Mouse (Mus musculus) MEL (cell line): ENCODE data around the gene St6galnac4. TPM values are rescaled to one million over a fixed set of nuclear protein-coding genes. Genes with fewer than 3 reads are reported as not detected.

ENCODE experiments used
- DNase-seq: peaks from one replicate; pipeline ENCODE4 v3.0.0; 2011; ENCODE audit warnings: low read depth, low spot score
- H3K27ac ChIP-seq: 2 replicates; pipeline ENCODE4 v1.5.1; 2012; ENCODE audit warnings: low read depth, mild to moderate bottlenecking, control low read depth, low read length, moderate library complexity; ENCODE audit not compliant: control insufficient read depth
- H3K27me3 ChIP-seq, 2 experiments: fragments of 150-350 bp in 1 of 2; sonication (generic) in 1 of 2; 2 replicates each; pipeline ENCODE4 v1.6.1; 2012; ENCODE audit warnings: low read length in 2 of 2, mild to moderate bottlenecking in 2 of 2, improper control_type of control experiment in 1 of 2, moderate library complexity in 1 of 2; ENCODE audit not compliant: insufficient read depth in 2 of 2, control insufficient read depth in 1 of 2
- H3K36me3 ChIP-seq, 2 experiments: 2 replicates each; pipeline ENCODE4 v1.6.1; 2012 to 2014; ENCODE audit warnings: low read length in 2 of 2, improper control_type of control experiment in 1 of 2, inconsistent platforms in 1 of 2, mild to moderate bottlenecking in 1 of 2; ENCODE audit not compliant: insufficient read depth in 2 of 2, control insufficient read depth in 1 of 2
- H3K4me1 ChIP-seq, 2 experiments: fragments of 150-350 bp in 1 of 2; sonication (generic) in 1 of 2; 2 replicates each; pipeline ENCODE4 v1.6.1; 2012; ENCODE audit warnings: low read length in 2 of 2, improper control_type of control experiment in 1 of 2, mild to moderate bottlenecking in 1 of 2; ENCODE audit not compliant: insufficient read depth in 2 of 2, control insufficient read depth in 1 of 2
- H3K4me3 ChIP-seq, 2 experiments: fragments of 150-350 bp in 1 of 2; sonication (generic) in 1 of 2; 2 replicates each; pipeline ENCODE4 v1.5.1; 2012; ENCODE audit warnings: low read depth in 2 of 2, low read length in 2 of 2, mild to moderate bottlenecking in 2 of 2, moderate library complexity in 2 of 2, control low read depth in 1 of 2, improper control_type of control experiment in 1 of 2; ENCODE audit not compliant: control insufficient read depth in 1 of 2, insufficient read depth in 1 of 2
- H3K79me2 ChIP-seq: 2 replicates; pipeline ENCODE4 v1.6.1; 2012; ENCODE audit warnings: mild to moderate bottlenecking, low read length, moderate library complexity; ENCODE audit not compliant: control insufficient read depth, poor library complexity, insufficient read depth
- H3K9ac ChIP-seq: 2 replicates; pipeline ENCODE4 v1.6.1; 2012; ENCODE audit warnings: low read depth, mild to moderate bottlenecking, control low read depth, low read length, moderate library complexity; ENCODE audit not compliant: control insufficient read depth, poor library complexity, severe bottlenecking
- H3K9me3 ChIP-seq: fragments of 150-350 bp; sonication (generic); replicated peaks from 2 replicates; pipeline ENCODE4 v1.6.1; 2012; ENCODE audit warnings: mild to moderate bottlenecking, low read length, improper control_type of control experiment, moderate library complexity; ENCODE audit not compliant: insufficient read depth
- CTCF ChIP-seq, 3 experiments: IDR thresholded peaks in 2 of 3; conservative IDR thresholded peaks in 1 of 3; 2 replicates each; pipeline ENCODE4 v1.5.1; 2011 to 2012; ENCODE audit warnings: low read length in 3 of 3, low read depth in 2 of 3, mild to moderate bottlenecking in 2 of 3, improper control_type of control experiment in 1 of 3, inconsistent platforms in 1 of 3, mixed read lengths in 1 of 3, moderate library complexity in 1 of 3; ENCODE audit not compliant: control insufficient read depth in 1 of 3, insufficient read depth in 1 of 3, poor library complexity in 1 of 3, severe bottlenecking in 1 of 3
- GATA1 ChIP-seq: IDR thresholded peaks from 2 replicates; pipeline ENCODE4 v1.6.1; 2011; ENCODE audit warnings: low read depth, low read length, improper control_type of control experiment
- HCFC1 ChIP-seq: IDR thresholded peaks from 2 replicates; pipeline ENCODE4 v1.6.1; 2012; ENCODE audit warnings: low read depth, mild to moderate bottlenecking, inconsistent platforms, low read length, improper control_type of control experiment, moderate library complexity
- JUND ChIP-seq: IDR thresholded peaks from 2 replicates; pipeline ENCODE4 v1.6.1; 2011; ENCODE audit warnings: low read depth, mild to moderate bottlenecking, improper control_type of control experiment, low read length
- MAX ChIP-seq: IDR thresholded peaks from 2 replicates; pipeline ENCODE4 v1.6.1; 2011; ENCODE audit warnings: low read length, improper control_type of control experiment
- MEF2A ChIP-seq: IDR thresholded peaks from 2 replicates; pipeline ENCODE4 v1.6.1; 2014; ENCODE audit warnings: low read depth, mild to moderate bottlenecking, inconsistent platforms, low read length, improper control_type of control experiment; ENCODE audit not compliant: poor library complexity, insufficient replicate concordance, severe bottlenecking; ENCODE audit errors: extremely low read depth
- NRF1 ChIP-seq: IDR thresholded peaks from 2 replicates; pipeline ENCODE4 v1.6.1; 2014; ENCODE audit warnings: low read depth, mild to moderate bottlenecking, inconsistent platforms, low read length, improper control_type of control experiment, moderate library complexity; ENCODE audit not compliant: poor library complexity, insufficient read depth, severe bottlenecking
- POLR2A ChIP-seq, 2 experiments: IDR thresholded peaks; 2 replicates each; pipeline ENCODE4 v1.6.1; 2011 to 2012; ENCODE audit warnings: low read length in 2 of 2, mild to moderate bottlenecking in 2 of 2, control low read depth in 1 of 2, improper control_type of control experiment in 1 of 2, low read depth in 1 of 2, moderate library complexity in 1 of 2; ENCODE audit not compliant: control insufficient read depth in 1 of 2, insufficient read depth in 1 of 2, poor library complexity in 1 of 2
- RAD21 ChIP-seq: IDR thresholded peaks from 2 replicates; pipeline ENCODE4 v1.6.1; 2011; ENCODE audit warnings: mild to moderate bottlenecking, low read depth, low read length, improper control_type of control experiment
- RCOR1 ChIP-seq: IDR thresholded peaks from 2 replicates; pipeline ENCODE4 v1.6.1; 2012; ENCODE audit warnings: low read depth, mild to moderate bottlenecking, inconsistent platforms, low read length, improper control_type of control experiment
- SIN3A ChIP-seq: IDR thresholded peaks from 2 replicates; pipeline ENCODE4 v1.6.1; 2012; ENCODE audit warnings: low read length, improper control_type of control experiment, inconsistent platforms
- SMC3 ChIP-seq: IDR thresholded peaks from 2 replicates; pipeline ENCODE4 v1.6.1; 2011; ENCODE audit warnings: low read depth, low read length, improper control_type of control experiment
- TAL1 ChIP-seq: IDR thresholded peaks from 2 replicates; pipeline ENCODE4 v1.6.1; 2012; ENCODE audit warnings: mild to moderate bottlenecking, inconsistent platforms, low read length, moderate library complexity, mixed read lengths
- USF1 ChIP-seq: IDR thresholded peaks from 2 replicates; pipeline ENCODE4 v1.6.1; 2014; ENCODE audit warnings: low read depth, mild to moderate bottlenecking, inconsistent platforms, low read length, improper control_type of control experiment, moderate library complexity
- ZC3H11A ChIP-seq: IDR thresholded peaks from 2 replicates; pipeline ENCODE4 v1.6.1; 2012; ENCODE audit warnings: low read depth, mild to moderate bottlenecking, inconsistent platforms, low read length, improper control_type of control experiment
- ZKSCAN1 ChIP-seq: IDR thresholded peaks from 2 replicates; pipeline ENCODE4 v1.6.1; 2012; ENCODE audit warnings: low read depth, mild to moderate bottlenecking, inconsistent platforms, low read length, improper control_type of control experiment, moderate library complexity
- ZMIZ1 ChIP-seq: IDR thresholded peaks from 2 replicates; pipeline ENCODE4 v1.6.1; 2012; ENCODE audit warnings: low read depth, mild to moderate bottlenecking, inconsistent platforms, low read length, improper control_type of control experiment, moderate library complexity
- polyA plus RNA-seq, 2 experiments: library from polyadenylated mRNA; stranded (reverse) in 1 of 2; unstranded in 1 of 2; fragments of >175 nt in 1 of 2; fragments of >200 nt in 1 of 2; gene quantifications; 2 replicates each; pipeline versions ENCODE4 v1.2.1 to v1.2.4; 2012; ENCODE audit warnings: low replicate concordance in 2 of 2, low read depth in 1 of 2; ENCODE audit not compliant: insufficient read length in 2 of 2, insufficient read depth in 1 of 2, missing spikeins in 1 of 2
- total RNA-seq: library from RNA; depleted of rRNA; stranded (reverse); fragments of 300-350 nt; gene quantifications from 2 replicates; pipeline ENCODE4 v1.2.3, GENCODE M21; 2012

St6galnac4 gene
- total and polyA plus RNA-seq, 3 experiments: 58.3 to 109 TPM; not detected in 1

DNA sequence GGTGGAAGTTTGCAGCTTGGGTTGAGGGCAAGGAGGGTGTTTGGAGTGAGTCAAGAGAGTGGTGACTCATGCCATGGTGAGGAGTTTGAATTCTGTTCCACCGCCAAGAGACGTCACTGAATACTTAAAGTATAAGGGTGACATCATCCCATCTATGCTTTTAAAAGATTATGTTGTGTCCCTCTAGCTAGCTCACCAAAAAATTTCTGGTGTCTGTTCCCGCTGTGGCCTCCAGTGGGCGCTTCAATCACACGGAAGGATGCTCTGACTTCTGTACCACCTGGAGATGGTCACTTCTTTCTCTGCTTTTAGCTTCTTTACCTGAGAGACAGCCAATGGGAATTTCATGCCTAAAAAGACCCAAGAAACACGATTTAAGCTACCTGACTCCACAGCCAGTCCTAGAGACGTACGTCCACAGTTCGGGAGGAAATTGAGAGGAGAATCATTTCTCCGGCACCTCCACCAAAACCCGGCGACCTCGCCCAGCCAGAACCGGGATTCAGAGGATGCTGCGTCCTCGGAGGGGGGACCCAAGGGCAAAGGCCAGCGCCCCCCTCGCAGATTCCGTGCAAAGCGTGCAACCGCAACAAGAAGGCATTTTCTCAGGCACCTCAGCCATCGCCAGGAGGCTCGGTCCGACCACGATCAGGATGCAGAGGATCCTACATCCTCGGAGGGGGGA, 11.9 kb upstream of the St6galnac4 start:
- Histone ChIP-seq H3K4me3 (no peak overlapping the region), H3K4me1 (peaks cover 3 to 7% of the 10 kb centered on the region in 2 experiments; a peak in 2 of 4 replicates), H3K27me3 (no peaks in the 10 kb centered on the region), H3K36me3 (peaks cover 0 to 6% of the 10 kb centered on the region in 2 experiments; a peak in 1 of 4 replicates), H3K9me3 (no peaks in the 10 kb centered on the region), H3K27ac (no peak overlapping the region), H3K9ac (no peak overlapping the region), H3K79me2 (peaks cover 15% of the 10 kb centered on the region)
- 0 out of 2 replicates have a peak, but pooled peaks have one; percentile 27 for TF ChIP-seq ZMIZ1
- TF ChIP-seq ZC3H11A: peak; percentile 48
- TF ChIP-seq RCOR1: peak; percentile 33; the same call in 1 of the 2 replicates
- TF ChIP-seq TAL1: no peak
- TF ChIP-seq RAD21: peak; percentile 63
- TF ChIP-seq HCFC1: no peak
- peak; percentile 56; the same call in 1 of the 2 replicates for TF ChIP-seq SMC3
- TF ChIP-seq CTCF (IDR thresholded peaks at IDR 0.05 in 2 of 3, conservative IDR thresholded peaks at IDR 0.05 in 1 of 3; ENCODE audit: control insufficient read depth in 1 of 3, insufficient read depth in 1 of 3, low read depth in 2 of 3, low read length in 3 of 3, poor library complexity in 1 of 3, severe bottlenecking in 1 of 3): peak; percentile 80 to 90 (median 84)
- peak; percentile 62 for DNase-seq

DNA sequence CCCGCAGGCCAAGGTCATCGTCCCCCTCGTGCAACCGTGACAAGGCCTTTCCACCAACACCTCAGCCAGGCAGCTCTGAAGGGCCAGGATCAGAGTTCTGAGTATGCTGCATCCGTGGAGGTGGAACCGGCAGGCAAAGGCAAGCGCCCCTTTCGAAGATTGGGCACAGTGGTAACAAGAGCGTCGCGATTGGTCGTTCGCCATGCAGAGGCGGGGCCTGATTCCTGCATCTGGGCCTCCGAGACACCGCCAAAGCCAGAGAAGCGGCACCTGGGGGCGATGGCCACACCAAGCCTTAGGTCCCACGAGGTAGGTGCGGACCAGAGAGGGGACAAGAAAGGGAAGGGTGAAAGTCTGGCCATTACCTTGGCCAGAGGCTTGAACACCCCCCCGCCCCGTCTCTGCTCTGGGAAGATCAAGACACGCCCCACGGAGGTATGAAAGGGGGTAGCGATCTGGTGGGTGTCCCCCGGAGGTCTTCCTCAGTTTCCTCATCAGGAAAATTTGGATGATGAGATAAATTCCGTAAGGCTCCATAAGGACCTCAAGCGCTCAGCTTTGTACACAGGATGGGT, 11.2 kb upstream of the St6galnac4 start, which contains the start of gene 9430097D07Rik:
Gene 9430097D07Rik (minus strand): TSS at position 99 of the 575 bp plus-strand sequence.
- Histone ChIP-seq H3K27ac (no peak within 1 kb of the TSS), H3K4me3 (no peak within 1 kb of the TSS), H3K27me3 (no peaks in the 10 kb centered on the region), H3K79me2 (peaks cover 15% of the 10 kb centered on the region), H3K4me1 (peaks cover 3 to 7% of the 10 kb centered on the region in 2 experiments; a peak in 2 of 4 replicates), H3K36me3 (peaks cover 0 to 6% of the 10 kb centered on the region in 2 experiments; a peak in 1 of 4 replicates), H3K9ac (no peak within 1 kb of the TSS), H3K9me3 (no peaks in the 10 kb centered on the region)
- TF ChIP-seq MEF2A (no peak), POLR2A (IDR thresholded peaks at IDR 0.05; ENCODE audit: control insufficient read depth in 1 of 2, insufficient read depth in 1 of 2, low read depth in 1 of 2, low read length in 2 of 2, poor library complexity in 1 of 2) (0 out of 4 replicates have a peak, but pooled peaks of 1 of the 2 experiments have one; percentile 14)
- DNase-seq: no peak

DNA sequence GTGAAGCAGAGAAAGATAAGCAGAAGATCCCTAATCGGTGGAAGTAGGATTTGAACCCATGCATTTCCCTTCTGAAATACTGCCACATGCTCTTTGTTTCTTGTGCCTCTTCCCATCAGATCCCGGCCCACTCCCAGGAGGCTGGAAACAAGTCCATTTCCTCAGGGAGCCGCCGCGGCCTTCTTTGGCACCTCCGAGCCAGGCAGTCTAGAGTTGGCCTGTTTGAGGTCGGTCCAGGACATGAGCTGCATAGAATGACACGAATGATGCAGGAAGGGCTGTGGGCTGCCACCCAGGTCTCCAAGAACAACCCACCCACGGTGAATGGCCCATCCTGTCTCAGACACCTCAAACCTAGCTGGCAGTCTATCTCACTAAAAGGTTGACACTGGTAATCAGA, 10.4 kb upstream of the St6galnac4 start:
- Histone ChIP-seq H3K4me1 (peaks cover under 1 to 13% of the 10 kb centered on the region in 2 experiments; a peak in 2 of 4 replicates), H3K36me3 (peaks cover 0 to 5% of the 10 kb centered on the region in 2 experiments; a peak in 1 of 4 replicates), H3K27me3 (no peaks in the 10 kb centered on the region), H3K27ac (no peak overlapping the region), H3K4me3 (no peak overlapping the region), H3K79me2 (peaks cover 7% of the 10 kb centered on the region), H3K9ac (no peak overlapping the region), H3K9me3 (no peaks in the 10 kb centered on the region)
- TF ChIP-seq NRF1: no peak
- no peak for TF ChIP-seq GATA1
- TF ChIP-seq ZKSCAN1: no peak
- TF ChIP-seq SIN3A: no peak
- no peak for TF ChIP-seq ZMIZ1
- TF ChIP-seq ZC3H11A: no peak
- TF ChIP-seq USF1: no peak
- no peak for TF ChIP-seq JUND
- TF ChIP-seq MAX: no peak
- DNase-seq: no peak
